Comparison of ENCODE assay signal across 23 mouse cellular contexts in genomic region chr9:14970805-14971525, GRCm38 (mm10).
DNase-seq lines count a peak whose midpoint lies in the region; ATAC-seq and TF ChIP-seq lines count a peak whose summit lies in the region.
"Had no signal": no experiment of that assay in that cellular context is flagged by ENCODE, and none has a peak within 500 bp of the region (broad histone marks: within the 10 kb centered on the region; RNA-seq: fewer than 3 reads in every experiment).

No protein-coding gene starts in this region.

- peak; percentile 86 for ATAC-seq in liver, embryonic 11.5 days (replicated peaks; ENCODE audit: low FRiP score)
- ATAC-seq in liver, embryonic 12.5 days: peak; percentile 88
- peak; percentile 88 for ATAC-seq in liver, embryonic 16.5 days (ENCODE audit: low read depth)
- no peak for ATAC-seq in inflammation-experienced regulatory T-cells, adult 6 months
- ATAC-seq: CD4-positive, CD25-positive, alpha-beta regulatory T cell, adult 4 months; forebrain, embryonic 15.5 days; hindbrain, postnatal 0 days had no signal

- no peaks in the 10 kb centered on the region for H3K36me3 ChIP-seq in liver, embryonic 11.5 days (ENCODE audit: control insufficient read depth, insufficient read depth, low read length)
- H3K36me3 ChIP-seq in liver, embryonic 12.5 days: no peaks in the 10 kb centered on the region
- no peaks in the 10 kb centered on the region for H3K36me3 ChIP-seq in liver, embryonic 16.5 days (ENCODE audit: control insufficient read depth, insufficient read depth)
- H3K36me3 ChIP-seq: embryonic facial prominence, embryonic 13.5 days; forebrain, embryonic 15.5 days; G1E; heart, embryonic 15.5 days; hindbrain, embryonic 13.5 days had no signal

- no peaks in the 10 kb centered on the region for H3K27me3 ChIP-seq in liver, embryonic 11.5 days (replicated peaks; ENCODE audit: control insufficient read depth, insufficient read depth, low read length)
- H3K27me3 ChIP-seq in liver, embryonic 12.5 days (replicated peaks): no peaks in the 10 kb centered on the region
- no peaks in the 10 kb centered on the region for H3K27me3 ChIP-seq in liver, embryonic 16.5 days (ENCODE audit: control insufficient read depth, insufficient read depth, low read depth, low read length)
- H3K27me3 ChIP-seq: embryonic facial prominence, embryonic 13.5 days; forebrain, embryonic 15.5 days; heart, embryonic 15.5 days; hindbrain, embryonic 13.5 days had no signal

- no peak for TF ChIP-seq POLR2A in lung, adult 2 months (IDR thresholded peaks at IDR 0.05; ENCODE audit: borderline replicate concordance, extremely low read depth, low read depth, low read length)

- H3K4me2 ChIP-seq in liver, embryonic 11.5 days: peak overlapping the region; percentile 24
- H3K4me2 ChIP-seq in liver, embryonic 12.5 days: peak overlapping the region; percentile 46
- peak overlapping the region; percentile 34 for H3K4me2 ChIP-seq in liver, embryonic 16.5 days (ENCODE audit: low read depth, low read length)
- H3K4me2 ChIP-seq: embryonic facial prominence, embryonic 13.5 days; forebrain, embryonic 15.5 days; heart, embryonic 11.5 days; heart, embryonic 15.5 days; hindbrain, embryonic 13.5 days had no signal

- H3K4me3 ChIP-seq in liver, embryonic 11.5 days (ENCODE audit: low read depth, low read length): no peak overlapping the region
- no peak overlapping the region for H3K4me3 ChIP-seq in liver, embryonic 12.5 days
- H3K4me3 ChIP-seq in liver, embryonic 16.5 days (ENCODE audit: low read depth, low read length): no peak overlapping the region
- H3K4me3 ChIP-seq in lung, adult 2 months (replicated peaks; ENCODE audit: extremely low read depth, low read depth, low read length): no peak overlapping the region
- H3K4me3 ChIP-seq: embryonic facial prominence, embryonic 13.5 days; forebrain, embryonic 15.5 days; heart, adult 2 months; heart, embryonic 15.5 days; hindbrain, embryonic 13.5 days had no signal

- H3K9ac ChIP-seq in liver, embryonic 11.5 days (ENCODE audit: low read depth, low read length): no peak overlapping the region
- no peak overlapping the region for H3K9ac ChIP-seq in liver, embryonic 12.5 days
- no peak overlapping the region for H3K9ac ChIP-seq in liver, embryonic 16.5 days (ENCODE audit: low read depth, low read length)
- H3K9ac ChIP-seq: embryonic facial prominence, embryonic 13.5 days; forebrain, embryonic 15.5 days; heart, embryonic 15.5 days; hindbrain, embryonic 13.5 days had no signal

- H3K9me3 ChIP-seq in liver, embryonic 11.5 days (ENCODE audit: control insufficient read depth, low read length): no peaks in the 10 kb centered on the region
- H3K9me3 ChIP-seq in liver, embryonic 12.5 days (replicated peaks): no peaks in the 10 kb centered on the region
- no peaks in the 10 kb centered on the region for H3K9me3 ChIP-seq in liver, embryonic 16.5 days (replicated peaks; ENCODE audit: control insufficient read depth, low read length)
- H3K9me3 ChIP-seq: embryonic facial prominence, embryonic 13.5 days; forebrain, embryonic 15.5 days; G1E; heart, embryonic 15.5 days; hindbrain, embryonic 13.5 days had no signal

- WGBS in liver, embryonic 11.5 days: 70% methylated on average over 3 of the region's 3 CpGs
- WGBS in liver, embryonic 12.5 days (ENCODE audit: insufficient replicate concordance): 45% methylated on average over 3 of the region's 3 CpGs
- WGBS in liver, embryonic 16.5 days (ENCODE audit: insufficient replicate concordance): 43% methylated on average over 3 of the region's 3 CpGs
- WGBS in lung, adult 2 months: 80% methylated on average over 3 of the region's 3 CpGs

- DNase-seq in liver, embryonic 11.5 days (ENCODE audit: low spot score): no peak
- DNase-seq in liver: no peak
- no peak for DNase-seq in urinary bladder, adult 18-20 months (ENCODE audit: low spot score in 2 of 2)
- no peak for DNase-seq in lung, adult 2 months
- DNase-seq: adrenal gland, postnatal 10 days; B cell, adult 2 months; cerebellum, adult 18-20 months; cerebellum, adult 9-11 months; cerebellum, postnatal 36 days; gastrocnemius, postnatal 10 days; heart, adult 2 months; heart, postnatal 14 days had no signal

- no peak overlapping the region for H3K27ac ChIP-seq in liver, embryonic 11.5 days (ENCODE audit: low read depth, low read length)
- H3K27ac ChIP-seq in liver, embryonic 12.5 days: peak overlapping the region; percentile 73
- H3K27ac ChIP-seq in liver, embryonic 16.5 days (ENCODE audit: low read length): peak overlapping the region; percentile 59
- H3K27ac ChIP-seq: embryonic facial prominence, embryonic 13.5 days; forebrain, embryonic 15.5 days; heart, adult 2 months; heart, embryonic 15.5 days; hindbrain, embryonic 13.5 days; hindbrain, postnatal 0 days had no signal

- no peak for TF ChIP-seq CTCF in lung, adult 2 months (IDR thresholded peaks at IDR 0.05; ENCODE audit: insufficient read depth, low read length)

- H3K4me1 ChIP-seq in liver, embryonic 11.5 days (replicated peaks; ENCODE audit: control insufficient read depth, insufficient read depth, low read length): 0 out of 2 replicates have a peak, but pooled peaks cover 3% of the 10 kb centered on the region
- peaks cover 44% of the 10 kb centered on the region for H3K4me1 ChIP-seq in liver, embryonic 12.5 days
- H3K4me1 ChIP-seq in liver, embryonic 16.5 days (ENCODE audit: control insufficient read depth, low read depth, low read length): peaks cover 20% of the 10 kb centered on the region
- H3K4me1 ChIP-seq in lung, adult 2 months (ENCODE audit: control insufficient read depth, insufficient read depth, low read length): no peaks in the 10 kb centered on the region
- H3K4me1 ChIP-seq: embryonic facial prominence, embryonic 13.5 days; forebrain, embryonic 15.5 days; heart, embryonic 15.5 days; hindbrain, embryonic 13.5 days had no signal
